Mouse (Mus musculus) neural tube, embryonic 12.5 days (tissue): ENCODE data around the gene Grin2d. TPM values are rescaled to one million over a fixed set of nuclear protein-coding genes. Genes with fewer than 3 reads are reported as not detected.

Experiments
- ATAC-seq: fragments of 200-750 bp; cut with Nextera tagmentation; 2 replicates; pipeline ENCODE4 v1.8.0; 2017; ENCODE audit warnings: low read depth, mild to moderate bottlenecking, moderate TSS enrichment, moderate library complexity; ENCODE audit not compliant: low FRiP score
- H3K27ac ChIP-seq: fragments of 300-500 bp; sonication (generic); 2 replicates; pipeline ENCODE4 v1.5.1; 2016
- H3K27me3 ChIP-seq: fragments of 300-500 bp; sonication (generic); replicated peaks from 2 replicates; pipeline ENCODE4 v1.6.1; 2016; ENCODE audit warnings: mild to moderate bottlenecking
- H3K36me3 ChIP-seq: fragments of 300-500 bp; sonication (generic); 2 replicates; pipeline ENCODE4 v1.6.1; 2016; ENCODE audit warnings: mild to moderate bottlenecking
- H3K4me1 ChIP-seq: fragments of 300-500 bp; sonication (generic); 2 replicates; pipeline ENCODE4 v1.6.1; 2016
- H3K4me2 ChIP-seq: fragments of 300-500 bp; sonication (generic); replicated peaks from 2 replicates; pipeline ENCODE4 v1.6.1; 2016; ENCODE audit warnings: mild to moderate bottlenecking
- H3K4me3 ChIP-seq: fragments of 300-500 bp; sonication (generic); 2 replicates; pipeline ENCODE4 v1.5.1; 2016
- H3K9ac ChIP-seq: fragments of 300-500 bp; sonication (generic); 2 replicates; pipeline ENCODE4 v1.6.1; 2016; ENCODE audit warnings: mild to moderate bottlenecking
- H3K9me3 ChIP-seq: fragments of 300-500 bp; sonication (generic); 2 replicates; pipeline ENCODE4 v1.6.1; 2016; ENCODE audit warnings: mild to moderate bottlenecking
- WGBS: fragments of 180-500 bp; shearing (Covaris S2); methylation state at CpG from one replicate; pipeline ENCODE4 v1.1.7; 2016; 5-methylcytosine and 5-hydroxymethylcytosine counted together
- polyA plus RNA-seq: library from polyadenylated mRNA; unstranded; fragments of >200 nt; fragmentation: Nextera tagmentation; extraction: Ambion mirVana; gene quantifications from 2 replicates; pipeline ENCODE4 v1.2.1, GENCODE M21; 2016

Gene Grin2d
- polyA plus RNA-seq, 1 experiment from 2014 or later: 1.5 TPM

GRCm38 (mm10) chr7:45797661-45798510 lies 80.3 kb downstream of the Grin2d start:
- peak overlapping the region; percentile 59 for H3K9ac ChIP-seq
- peaks cover 68% of the 10 kb centered on the region for H3K36me3 ChIP-seq
- H3K27me3 ChIP-seq: peaks cover 54% of the 10 kb centered on the region
- H3K4me3 ChIP-seq: peak overlapping the region; percentile 36
- 2% methylated on average over 57 of the region's 60 CpGs for WGBS
- peaks cover 21% of the 10 kb centered on the region for H3K4me1 ChIP-seq
- ATAC-seq: no peak
- H3K9me3 ChIP-seq: no peaks in the 10 kb centered on the region
- no peak overlapping the region for H3K27ac ChIP-seq
- peak overlapping the region; percentile 70 for H3K4me2 ChIP-seq

- no peak overlapping the region for H3K9ac ChIP-seq
- peaks cover 68% of the 10 kb centered on the region for H3K36me3 ChIP-seq
- no peak overlapping the region for H3K4me3 ChIP-seq
- H3K4me2 ChIP-seq: peak overlapping the region; percentile 70; the same call in 1 of the 2 replicates
- no peak for ATAC-seq
- 39% methylated on average over 6 of the region's 6 CpGs for WGBS
- no peaks in the 10 kb centered on the region for H3K9me3 ChIP-seq
- peaks cover 21% of the 10 kb centered on the region for H3K4me1 ChIP-seq
- peaks cover 54% of the 10 kb centered on the region for H3K27me3 ChIP-seq
- no peak overlapping the region for H3K27ac ChIP-seq
Observed at GRCm38 (mm10) chr7:45796950-45797349, 81.2 kb downstream of the Grin2d start.

GRCm38 (mm10) chr7:45794971-45795370 lies 83.2 kb downstream of the Grin2d start:
- no peaks in the 10 kb centered on the region for H3K9me3 ChIP-seq
- H3K9ac ChIP-seq: no peak overlapping the region
- peaks cover 75% of the 10 kb centered on the region for H3K36me3 ChIP-seq
- no peak overlapping the region for H3K27ac ChIP-seq
- H3K4me2 ChIP-seq: no peak overlapping the region
- H3K4me1 ChIP-seq: peaks cover 21% of the 10 kb centered on the region
- WGBS: 98% methylated on average over 29 of the region's 29 CpGs
- ATAC-seq: no peak
- no peak overlapping the region for H3K4me3 ChIP-seq
- H3K27me3 ChIP-seq: peaks cover 54% of the 10 kb centered on the region

GRCm38 (mm10) chr7:45793969-45794585 lies 84.1 kb downstream of the Grin2d start:
- H3K4me2 ChIP-seq: no peak overlapping the region
- no peak overlapping the region for H3K4me3 ChIP-seq

GRCm38 (mm10) chr7:45793240-45793639 lies 84.9 kb downstream of the Grin2d start:
- no peak for ATAC-seq
- peaks cover 90% of the 10 kb centered on the region for H3K36me3 ChIP-seq
- no peaks in the 10 kb centered on the region for H3K9me3 ChIP-seq
- peaks cover 13% of the 10 kb centered on the region for H3K4me1 ChIP-seq
- no peak overlapping the region for H3K4me2 ChIP-seq
- no peak overlapping the region for H3K27ac ChIP-seq
- H3K27me3 ChIP-seq: peaks cover 42% of the 10 kb centered on the region
- no peak overlapping the region for H3K4me3 ChIP-seq
- no peak overlapping the region for H3K9ac ChIP-seq
- WGBS: 84% methylated on average over 24 of the region's 24 CpGs

More at GRCm38 (mm10) chr7:45793969-45794585, 84.1 kb downstream of the Grin2d start:
- no peak overlapping the region for H3K27ac ChIP-seq
- peaks cover 50% of the 10 kb centered on the region for H3K27me3 ChIP-seq
- H3K4me1 ChIP-seq: peaks cover 21% of the 10 kb centered on the region
- 90% methylated on average over 44 of the region's 44 CpGs for WGBS
- H3K36me3 ChIP-seq: peaks cover 84% of the 10 kb centered on the region
- no peak overlapping the region for H3K9ac ChIP-seq
- no peaks in the 10 kb centered on the region for H3K9me3 ChIP-seq
- ATAC-seq: no peak

GRCm38 (mm10) chr7:45791756-45792490 lies 86.3 kb downstream of the Grin2d start:
- no peak overlapping the region for H3K9ac ChIP-seq
- WGBS: 78% methylated on average over 17 of the region's 17 CpGs
- no peak overlapping the region for H3K4me3 ChIP-seq
- H3K36me3 ChIP-seq: peaks cover 93% of the 10 kb centered on the region
- H3K9me3 ChIP-seq: no peaks in the 10 kb centered on the region
- no peak for ATAC-seq
- H3K27me3 ChIP-seq: peaks cover 29% of the 10 kb centered on the region
- H3K27ac ChIP-seq: no peak overlapping the region
- H3K4me1 ChIP-seq: peaks cover 12% of the 10 kb centered on the region
- no peak overlapping the region for H3K4me2 ChIP-seq

GRCm38 (mm10) chr7:45790721-45791120 lies 87.5 kb downstream of the Grin2d start:
- WGBS: 79% methylated on average over 6 of the region's 6 CpGs
- Histone ChIP-seq H3K4me2 (no peak overlapping the region; the same call in 1 of the 2 replicates), H3K9me3 (no peaks in the 10 kb centered on the region), H3K4me1 (peaks cover 16% of the 10 kb centered on the region), H3K27me3 (peaks cover 18% of the 10 kb centered on the region), H3K27ac (no peak overlapping the region), H3K4me3 (no peak overlapping the region), H3K9ac (no peak overlapping the region), H3K36me3 (peaks cover 85% of the 10 kb centered on the region)
- no peak for ATAC-seq

- Histone ChIP-seq H3K4me2 (peak overlapping the region; percentile 83), H3K4me1 (peaks cover 29% of the 10 kb centered on the region), H3K9ac (0 out of 2 replicates have a peak overlapping the region, but pooled peaks have one; percentile 8), H3K27ac (no peak overlapping the region), H3K36me3 (peaks cover 54% of the 10 kb centered on the region), H3K27me3 (no peaks in the 10 kb centered on the region), H3K9me3 (no peaks in the 10 kb centered on the region), H3K4me3 (no peak overlapping the region)
- 89% methylated on average over 22 of the region's 22 CpGs for WGBS
- ATAC-seq: no peak
Observed at GRCm38 (mm10) chr7:45787642-45788041, 90.5 kb downstream of the Grin2d start.

- H3K4me2 ChIP-seq: peak overlapping the region; percentile 83
- ATAC-seq: 0 out of 2 replicates have a peak, but pooled peaks have one; percentile 8
- peaks cover 46% of the 10 kb centered on the region for H3K36me3 ChIP-seq
- no peaks in the 10 kb centered on the region for H3K9me3 ChIP-seq
- H3K27me3 ChIP-seq: no peaks in the 10 kb centered on the region
- H3K9ac ChIP-seq: peak overlapping the region; percentile 92
- WGBS: 8% methylated on average over 17 of the region's 17 CpGs
- H3K4me3 ChIP-seq: peak overlapping the region; percentile 97
- H3K27ac ChIP-seq: no peak overlapping the region; the same call in 1 of the 2 replicates
- H3K4me1 ChIP-seq: peaks cover 29% of the 10 kb centered on the region
Observed at GRCm38 (mm10) chr7:45786661-45787413, 91.3 kb downstream of the Grin2d start.

GRCm38 (mm10) chr7:45786136-45786578 lies 92.0 kb downstream of the Grin2d start:
- peaks cover 29% of the 10 kb centered on the region for H3K4me1 ChIP-seq
- under 1% methylated on average over 14 of the region's 14 CpGs for WGBS
- peak overlapping the region; percentile 92 for H3K9ac ChIP-seq
- H3K27ac ChIP-seq: peak overlapping the region; percentile 90; the same call in 1 of the 2 replicates
- H3K36me3 ChIP-seq: peaks cover 39% of the 10 kb centered on the region
- peak overlapping the region; percentile 83 for H3K4me2 ChIP-seq
- no peaks in the 10 kb centered on the region for H3K9me3 ChIP-seq
- ATAC-seq: peak; percentile 54
- peak overlapping the region; percentile 97 for H3K4me3 ChIP-seq
- no peaks in the 10 kb centered on the region for H3K27me3 ChIP-seq

- WGBS: under 1% methylated on average over 38 of the region's 42 CpGs
- H3K36me3 ChIP-seq: peaks cover 33% of the 10 kb centered on the region
- ATAC-seq: peak; percentile 48
- H3K27ac ChIP-seq: peak overlapping the region; percentile 90
- H3K27me3 ChIP-seq: no peaks in the 10 kb centered on the region
- H3K9ac ChIP-seq: peak overlapping the region; percentile 92
- peaks cover 29% of the 10 kb centered on the region for H3K4me1 ChIP-seq
- peak overlapping the region; percentile 83 for H3K4me2 ChIP-seq
- no peaks in the 10 kb centered on the region for H3K9me3 ChIP-seq
- peak overlapping the region; percentile 97 for H3K4me3 ChIP-seq
Observed at GRCm38 (mm10) chr7:45785388-45786135, 92.6 kb downstream of the Grin2d start.
